Mouse (Mus musculus): ENCODE data around the gene Simc1. TPM values are rescaled to one million over a fixed set of nuclear protein-coding genes. Genes with fewer than 3 reads are reported as not detected.

Gene Simc1
- polyA plus RNA-seq, 1 experiment from 2014 or later, result 6.8 TPM

DNA sequence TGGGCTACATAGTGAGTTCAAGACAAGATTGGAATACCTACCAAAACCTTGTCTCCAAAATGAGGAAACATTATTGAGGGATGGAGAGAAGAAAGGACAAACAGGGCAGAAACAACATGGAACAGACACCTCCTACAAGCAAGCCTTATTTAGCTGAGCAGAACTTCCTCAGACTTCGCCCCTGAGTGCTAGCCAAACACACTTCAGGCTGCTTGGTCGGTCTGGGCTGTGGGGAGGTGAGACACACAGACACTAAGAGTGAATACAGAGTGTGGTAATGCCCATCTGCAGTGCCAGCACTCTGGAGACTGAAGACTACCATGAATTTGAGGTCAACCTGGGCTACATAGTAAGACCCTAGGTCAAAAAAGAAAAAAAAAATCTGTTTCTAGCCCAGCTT lies 56.1 kb downstream of the Simc1 start:
- no peak for TF ChIP-seq CTCF (IDR thresholded peaks at IDR 0.05; ENCODE audit: low read depth)
- Histone ChIP-seq H3K27ac (no peak overlapping the region), H3K27me3 (ENCODE audit: insufficient read depth, low read length) (no peaks in the 10 kb centered on the region), H3K36me3 (ENCODE audit: insufficient read depth, low read length) (peaks cover 53% of the 10 kb centered on the region), H3K4me3 (replicated peaks; ENCODE audit: low read depth, low read length) (no peak overlapping the region), H3K4me1 (replicated peaks; ENCODE audit: insufficient read depth, low read length) (peaks cover 7% of the 10 kb centered on the region), H3K4me2 (ENCODE audit: low read length) (no peak overlapping the region), H3K9ac (ENCODE audit: low read depth, low read length) (no peak overlapping the region), H3K9me3 (replicated peaks; ENCODE audit: low read length) (no peaks in the 10 kb centered on the region)
- DNase-seq (ENCODE audit: low spot score) (no peak), ATAC-seq (replicated peaks; ENCODE audit: low FRiP score, low read depth) (no peak)
- 93% methylated on average over 2 of the region's 2 CpGs for WGBS

DNA sequence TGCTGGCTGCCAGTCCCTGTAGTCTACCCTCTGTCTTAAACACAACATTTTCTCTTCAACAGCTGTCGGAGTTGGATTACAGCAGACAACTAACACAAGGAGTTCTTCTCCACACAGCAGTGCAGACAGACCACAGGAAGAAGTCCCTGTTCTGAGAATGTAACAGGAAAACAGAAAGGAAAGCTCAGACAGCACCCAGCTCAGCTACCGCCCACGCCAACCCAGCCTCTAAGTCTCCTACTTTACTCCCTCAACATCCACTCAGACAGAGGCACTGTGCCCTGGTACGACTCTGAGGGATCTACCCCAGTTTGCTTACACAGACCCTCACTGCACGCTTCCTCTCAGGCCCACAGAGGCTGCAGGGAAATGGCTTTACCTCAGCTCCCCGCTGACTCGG lies 57.0 kb downstream of the Simc1 start:
- DNase-seq (ENCODE audit: low spot score), result no peak
- H3K27me3 ChIP-seq (ENCODE audit: insufficient read depth, low read length), result no peaks in the 10 kb centered on the region

DNA sequence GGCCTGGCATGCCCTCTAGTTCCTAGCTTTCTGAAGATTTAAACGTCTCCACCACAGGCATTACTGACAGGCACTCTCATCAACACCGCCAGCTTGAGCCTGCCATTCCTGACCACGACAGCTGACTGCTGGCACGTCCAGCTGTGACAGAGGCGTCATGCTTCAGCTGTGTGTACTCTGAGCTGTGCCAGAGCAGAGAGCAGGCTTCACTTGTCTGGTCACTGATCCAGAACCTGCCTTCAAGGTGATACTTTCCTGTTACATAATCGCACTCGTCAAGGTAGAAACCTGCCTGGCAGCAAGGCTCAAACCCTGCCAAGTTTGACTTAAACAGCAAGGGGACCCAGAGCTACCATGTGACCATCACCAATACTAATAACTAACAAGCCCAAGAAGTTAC lies 59.0 kb downstream of the Simc1 start:
- 42% methylated on average over 7 of the region's 7 CpGs for WGBS
- Histone ChIP-seq H3K4me3 (replicated peaks; ENCODE audit: low read depth, low read length) (no peak overlapping the region), H3K4me2 (ENCODE audit: low read length) (no peak overlapping the region), H3K27me3 (ENCODE audit: insufficient read depth, low read length) (no peaks in the 10 kb centered on the region), H3K27ac (peak overlapping the region; percentile 80; the same call in 1 of the 2 replicates), H3K36me3 (ENCODE audit: insufficient read depth, low read length) (peaks cover 37% of the 10 kb centered on the region; the same call in 1 of the 2 replicates), H3K4me1 (replicated peaks; ENCODE audit: insufficient read depth, low read length) (peaks cover 7% of the 10 kb centered on the region), H3K9me3 (replicated peaks; ENCODE audit: low read length) (no peaks in the 10 kb centered on the region), H3K9ac (ENCODE audit: low read depth, low read length) (no peak overlapping the region)
- ATAC-seq (replicated peaks; ENCODE audit: low FRiP score, low read depth) (peak; percentile 83), DNase-seq (ENCODE audit: low spot score) (peak; percentile 44)
- no peak for TF ChIP-seq CTCF (IDR thresholded peaks at IDR 0.05; ENCODE audit: low read depth)

More for the DNA sequence above, 57.0 kb downstream of the Simc1 start:
- no peak overlapping the region for H3K27ac ChIP-seq
- 89% methylated on average over 7 of the region's 7 CpGs for WGBS
- no peak for TF ChIP-seq CTCF (IDR thresholded peaks at IDR 0.05; ENCODE audit: low read depth)
- H3K36me3 ChIP-seq (ENCODE audit: insufficient read depth, low read length), result peaks cover 51% of the 10 kb centered on the region
- no peak overlapping the region for H3K4me3 ChIP-seq (replicated peaks; ENCODE audit: low read depth, low read length)
- no peak for ATAC-seq (replicated peaks; ENCODE audit: low FRiP score, low read depth)
- H3K4me2 ChIP-seq (ENCODE audit: low read length), result no peak overlapping the region
- peaks cover 7% of the 10 kb centered on the region for H3K4me1 ChIP-seq (replicated peaks; ENCODE audit: insufficient read depth, low read length)
- no peak overlapping the region for H3K9ac ChIP-seq (ENCODE audit: low read depth, low read length)
- no peaks in the 10 kb centered on the region for H3K9me3 ChIP-seq (replicated peaks; ENCODE audit: low read length)

DNA sequence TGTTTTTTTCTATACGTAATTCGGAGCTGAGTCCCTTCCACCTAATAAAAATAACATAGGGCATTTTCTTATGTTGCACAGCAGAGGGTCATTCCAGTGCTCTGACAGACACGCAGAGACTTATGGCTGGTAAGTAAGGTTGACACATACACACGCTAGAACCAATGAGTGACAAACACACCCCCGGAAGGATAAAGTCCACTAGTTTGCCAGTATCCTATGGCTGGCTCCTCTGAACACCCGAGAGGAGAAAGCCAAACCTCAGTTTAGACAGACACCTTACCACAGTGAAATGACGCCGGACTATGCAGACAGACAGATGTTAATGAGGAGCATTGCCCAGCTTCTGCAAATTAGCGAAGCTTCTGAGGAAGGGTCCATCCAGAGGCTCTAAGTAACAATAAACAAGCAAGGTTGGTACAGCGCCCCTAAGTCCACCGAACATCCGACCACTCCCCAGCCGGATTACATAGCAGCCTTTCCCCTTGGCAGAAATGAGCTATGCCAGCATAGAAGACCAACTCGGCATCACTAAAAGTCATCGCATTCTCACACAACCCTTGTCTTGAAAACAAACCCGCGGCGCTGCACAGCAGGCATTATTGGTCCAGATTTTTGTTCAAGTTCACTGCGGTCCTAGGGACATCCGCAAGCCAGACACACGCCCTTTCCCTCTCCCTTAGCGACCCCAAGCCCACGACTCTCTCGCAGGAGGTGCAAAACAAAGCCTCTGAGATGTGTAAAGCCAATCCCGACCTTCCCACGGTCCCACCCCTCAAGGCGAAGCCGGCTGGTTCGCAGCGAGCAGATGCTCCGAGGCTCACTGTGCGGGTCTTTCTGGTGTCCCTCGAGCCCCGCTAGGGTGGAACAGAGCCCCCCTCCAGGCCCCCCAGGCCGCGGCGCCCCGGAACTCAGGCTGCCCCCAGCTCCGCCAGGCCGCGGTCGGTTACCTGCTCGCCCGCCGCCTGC lies 60.9 kb downstream of the Simc1 start:
- peak overlapping the region; percentile 72 for H3K4me2 ChIP-seq (ENCODE audit: low read length)
- peak overlapping the region; percentile 91 for H3K4me3 ChIP-seq (replicated peaks; ENCODE audit: low read depth, low read length)
- H3K36me3 ChIP-seq (ENCODE audit: insufficient read depth, low read length), result peaks cover 20% of the 10 kb centered on the region; the same call in 1 of the 2 replicates
- H3K4me1 ChIP-seq (replicated peaks; ENCODE audit: insufficient read depth, low read length), result peaks cover 7% of the 10 kb centered on the region
- H3K27me3 ChIP-seq (ENCODE audit: insufficient read depth, low read length), result no peaks in the 10 kb centered on the region
- H3K27ac ChIP-seq, result peak overlapping the region; percentile 76
- WGBS, result 8% methylated on average over 45 of the region's 45 CpGs
- peak; percentile 30 for DNase-seq (ENCODE audit: low spot score)
- peak overlapping the region; percentile 98 for H3K9ac ChIP-seq (ENCODE audit: low read depth, low read length)
- H3K9me3 ChIP-seq (replicated peaks; ENCODE audit: low read length), result no peaks in the 10 kb centered on the region
- ATAC-seq (replicated peaks; ENCODE audit: low FRiP score, low read depth), result no peak; the same call in 1 of the 2 replicates
- no peak for TF ChIP-seq CTCF (IDR thresholded peaks at IDR 0.05; ENCODE audit: low read depth)

GRCm38 (mm10) chr13:54565201-54565581 lies 61.6 kb downstream of the Simc1 start, which contains the start of gene 4833439L19Rik:
Gene 4833439L19Rik (minus strand): TSS chr13:54565435.
- 0% methylated on average over 27 of the region's 27 CpGs for WGBS
- TF ChIP-seq CTCF (IDR thresholded peaks at IDR 0.05; ENCODE audit: low read depth), result no peak
- H3K4me3 ChIP-seq (replicated peaks; ENCODE audit: low read depth, low read length), result peak within 1 kb of the TSS; percentile 91
- DNase-seq (ENCODE audit: low spot score) (peak; percentile 96), ATAC-seq (replicated peaks; ENCODE audit: low FRiP score, low read depth) (peak; percentile 86)
- no peaks in the 10 kb centered on the region for H3K27me3 ChIP-seq (ENCODE audit: insufficient read depth, low read length)
- H3K4me2 ChIP-seq (ENCODE audit: low read length), result peak within 1 kb of the TSS; percentile 72
- peak within 1 kb of the TSS; percentile 98 for H3K9ac ChIP-seq (ENCODE audit: low read depth, low read length)
- peaks cover 13% of the 10 kb centered on the region; the same call in 1 of the 2 replicates for H3K36me3 ChIP-seq (ENCODE audit: insufficient read depth, low read length)
- H3K27ac ChIP-seq, result peak within 1 kb of the TSS; percentile 77
- peaks cover 7% of the 10 kb centered on the region for H3K4me1 ChIP-seq (replicated peaks; ENCODE audit: insufficient read depth, low read length)
- no peaks in the 10 kb centered on the region for H3K9me3 ChIP-seq (replicated peaks; ENCODE audit: low read length)

GRCm38 (mm10) chr13:54565594-54566345 lies 62.2 kb downstream of the Simc1 start:
- ATAC-seq (replicated peaks; ENCODE audit: low FRiP score, low read depth), result peak; percentile 34
- Histone ChIP-seq H3K4me1 (replicated peaks; ENCODE audit: insufficient read depth, low read length) (peaks cover 7% of the 10 kb centered on the region), H3K4me3 (replicated peaks; ENCODE audit: low read depth, low read length) (peak overlapping the region; percentile 91), H3K36me3 (ENCODE audit: insufficient read depth, low read length) (peaks cover 12% of the 10 kb centered on the region; the same call in 1 of the 2 replicates), H3K9ac (ENCODE audit: low read depth, low read length) (peak overlapping the region; percentile 8; the same call in 1 of the 2 replicates), H3K27ac (peak overlapping the region; percentile 77), H3K27me3 (ENCODE audit: insufficient read depth, low read length) (no peaks in the 10 kb centered on the region), H3K4me2 (ENCODE audit: low read length) (peak overlapping the region; percentile 72), H3K9me3 (replicated peaks; ENCODE audit: low read length) (no peaks in the 10 kb centered on the region)
- TF ChIP-seq CTCF (IDR thresholded peaks at IDR 0.05; ENCODE audit: low read depth), result peak; percentile 66
- 39% methylated on average over 8 of the region's 8 CpGs for WGBS
- DNase-seq (ENCODE audit: low spot score), result peak; percentile 68

All from kidney, postnatal 0 days (tissue).